Mouse (Mus musculus): ENCODE measurements around the gene Tut7. TPM values are rescaled to one million over a fixed set of nuclear protein-coding genes. Genes with fewer than 3 reads are reported as not detected.
"Not testable (repeated sequence)": the region's sequence is repeated elsewhere in the genome, so short reads cannot be mapped to it uniquely, and the experiment has no call there.

Tut7 gene
- total RNA-seq (2021), result 10 to 100 TPM; 68.9 to 71.1 TPM
- long read RNA-seq, partial matches to known transcripts, result 1 of 9 reads
- long read RNA-seq, other reads (novel, unspliced or antisense), result 8 of 9 reads

DNA sequence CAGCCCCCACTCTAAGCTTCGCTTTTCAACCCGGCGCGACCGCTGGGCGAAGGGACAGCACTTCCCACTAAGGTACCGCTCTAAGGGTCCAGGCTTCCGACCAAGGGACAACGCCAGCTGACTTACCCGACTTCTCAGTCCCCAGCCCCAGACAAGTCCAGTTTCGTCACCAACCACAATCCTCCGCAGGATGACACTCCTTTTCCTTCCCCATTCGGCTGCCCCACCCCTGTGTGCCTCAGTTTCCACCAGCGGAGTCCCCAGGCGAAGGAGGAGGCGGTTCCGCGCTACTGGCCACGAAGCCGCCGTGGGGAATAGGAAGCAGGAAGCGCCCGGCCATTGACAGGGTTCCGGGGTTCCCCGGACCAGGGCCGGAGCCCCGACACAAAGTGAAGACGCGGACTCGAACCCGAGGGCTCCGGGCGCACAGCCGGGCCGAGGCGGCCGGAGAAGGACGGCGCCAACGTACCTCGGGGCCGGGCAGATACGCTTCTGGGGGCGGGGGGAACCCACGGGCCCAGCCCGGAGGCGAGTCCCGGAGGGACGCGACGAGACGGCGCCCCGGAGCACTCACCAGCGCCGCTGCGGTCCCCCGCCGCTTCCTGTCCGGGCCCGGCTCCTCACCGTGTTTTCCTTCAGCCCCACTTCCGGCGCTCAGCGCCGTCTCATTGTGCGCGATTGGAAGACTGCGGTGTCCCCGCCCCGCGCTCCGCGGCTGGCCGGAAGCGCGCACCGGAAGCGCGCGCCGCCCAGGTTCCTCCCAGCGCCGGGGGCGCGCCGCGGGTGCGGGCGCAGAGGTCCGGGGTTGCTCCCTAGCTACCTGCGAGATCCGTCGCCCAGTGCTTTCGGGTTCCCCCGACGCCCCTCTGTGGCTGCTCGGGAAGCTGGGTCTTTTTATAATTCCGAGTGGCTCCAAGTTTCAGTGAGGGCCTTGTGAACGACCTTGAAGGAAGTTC lies at the start of gene Tut7:
TSS of gene Tut7 (minus strand) at position 641 of the 956 bp plus-strand sequence.
- peak; percentile 90 to 94 for DNase-seq (ENCODE audit: low spot score in 2 of 2)

- no peak for DNase-seq (ENCODE audit: low spot score in 2 of 2)
Observed at GRCm38 (mm10) chr13:59872446-59872845, 49.5 kb upstream of the Tut7 start.

DNA sequence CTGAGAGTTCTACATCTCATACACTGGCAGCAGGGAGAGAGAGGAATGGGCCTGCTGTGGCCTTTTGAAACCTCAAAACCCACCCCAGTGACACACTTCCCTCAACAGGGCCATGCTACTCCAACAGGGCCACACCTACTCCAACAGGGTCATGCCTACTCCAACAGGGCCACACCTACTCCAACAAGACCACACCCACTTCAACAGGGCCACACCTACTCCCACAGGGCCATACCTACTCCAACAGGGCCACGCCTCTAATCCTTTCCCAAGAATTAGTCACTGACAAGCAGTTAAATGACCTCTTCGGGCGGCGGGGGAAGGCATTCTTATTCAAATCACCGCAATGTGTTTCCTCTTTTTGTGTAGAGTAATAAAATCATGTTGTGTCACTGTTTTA lies 47.1 kb upstream of the Tut7 start:
- no peak for DNase-seq (ENCODE audit: low spot score in 2 of 2)

DNA sequence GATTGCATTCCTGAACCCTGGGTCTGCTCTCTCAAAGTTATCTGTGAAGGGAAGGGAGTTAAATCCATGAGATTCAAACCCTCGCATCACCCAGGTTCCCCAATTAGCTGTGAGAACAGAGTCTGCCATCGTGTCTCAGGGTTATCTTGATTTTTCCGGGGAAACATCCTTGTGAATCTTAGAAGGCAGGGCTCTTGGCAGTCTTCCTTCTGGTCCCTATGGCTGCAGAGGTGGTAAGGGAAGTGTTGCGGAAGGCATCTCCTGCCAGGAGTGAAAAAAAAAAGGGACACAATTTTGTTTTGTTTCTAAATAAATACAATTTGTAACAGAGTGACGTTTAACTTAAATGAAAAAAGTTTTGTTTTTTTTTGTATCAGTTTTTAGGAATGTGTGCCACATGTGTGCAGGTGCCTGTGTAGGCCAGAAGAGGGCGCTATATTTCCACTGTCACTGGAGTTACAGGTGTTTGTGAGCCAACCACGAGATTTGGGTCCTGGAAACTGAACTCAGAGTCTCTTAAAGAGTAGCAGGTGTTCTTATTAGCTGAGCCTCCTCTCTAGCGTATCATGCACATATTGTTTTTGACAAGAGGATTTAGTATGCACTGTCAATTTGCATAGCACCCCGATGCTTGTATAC lies 45.2 kb upstream of the Tut7 start:
- no peak for DNase-seq (ENCODE audit: low spot score in 2 of 2)

DNA sequence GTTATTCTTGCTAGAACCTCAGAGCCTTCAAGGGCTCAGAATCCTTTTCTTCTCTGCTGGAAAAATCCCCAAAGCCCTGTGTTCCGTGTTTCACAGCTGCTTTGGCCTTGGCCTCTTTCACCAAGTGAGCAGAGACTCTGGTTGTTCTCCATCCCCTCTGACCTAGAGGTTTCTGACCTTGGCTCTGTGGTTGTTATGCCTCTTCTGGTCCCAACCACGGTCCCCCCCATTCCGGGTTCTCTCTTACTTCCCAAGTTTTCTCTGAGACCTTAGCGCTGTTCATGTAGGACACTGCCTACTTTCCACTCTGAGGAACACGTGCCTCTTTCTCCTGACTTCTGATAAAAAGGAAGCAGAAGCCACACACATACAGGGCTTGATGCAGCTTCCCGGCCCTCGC lies 44.2 kb upstream of the Tut7 start:
- no peak for DNase-seq (ENCODE audit: low spot score in 2 of 2)

DNA sequence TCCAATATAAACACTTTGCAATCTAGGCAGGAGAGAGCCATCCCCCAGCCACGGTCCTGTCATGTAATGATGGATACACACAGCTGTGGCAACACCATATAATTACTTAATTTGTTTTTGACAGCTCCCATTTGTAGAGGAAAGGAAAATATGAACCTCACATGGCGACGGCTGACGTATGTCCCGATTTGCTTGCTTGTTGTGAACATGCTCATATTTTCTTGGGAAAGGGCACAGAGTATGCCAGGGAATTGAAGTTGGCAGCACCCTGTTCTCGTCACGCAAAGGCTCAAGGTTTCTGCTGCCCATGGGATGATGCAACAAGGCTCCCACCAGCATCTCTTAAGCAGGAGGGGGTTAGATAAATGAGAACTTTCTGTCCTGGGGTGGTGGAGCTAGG lies 36.6 kb upstream of the Tut7 start:
- DNase-seq (ENCODE audit: low spot score in 2 of 2), result no peak

DNA sequence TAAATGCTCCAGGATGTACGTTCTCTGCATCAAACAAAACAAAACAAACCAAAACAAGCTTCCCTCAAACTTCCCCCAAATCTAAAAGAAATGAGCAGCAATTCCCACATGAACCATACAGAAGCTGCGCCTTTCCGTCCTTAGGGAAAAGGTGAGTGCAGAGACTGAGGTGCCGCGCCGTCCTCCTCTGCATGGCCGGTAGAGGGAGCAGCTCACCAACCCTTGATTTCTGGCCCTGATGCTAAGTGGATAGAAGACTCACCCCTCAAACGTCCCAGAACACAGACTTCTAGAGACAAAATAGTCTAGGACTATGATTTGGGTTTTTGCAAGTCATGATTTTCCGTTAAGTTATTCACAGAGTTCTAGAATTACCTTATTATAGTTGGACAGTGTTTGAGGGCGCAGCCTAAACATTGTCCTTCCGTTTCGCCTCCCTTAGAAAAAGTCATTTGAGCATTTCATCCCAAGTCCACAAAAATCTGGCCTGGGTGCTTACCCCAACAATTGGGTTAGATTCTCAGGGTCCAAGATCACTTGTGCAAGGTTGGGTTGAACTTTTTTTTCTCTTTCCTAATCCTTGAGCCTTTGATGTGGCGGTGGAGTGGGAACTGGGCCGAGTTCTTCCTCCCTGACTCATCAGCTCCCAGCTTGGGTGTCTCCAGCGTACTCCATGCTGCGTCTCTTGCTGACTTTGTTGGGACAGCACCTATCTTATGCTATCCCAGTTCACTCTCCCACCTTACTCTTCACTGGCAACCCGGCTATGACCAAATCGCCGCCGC lies 33.5 kb upstream of the Tut7 start:
- peak; percentile 67 to 71 for DNase-seq (ENCODE audit: low spot score in 2 of 2)

- no peak for DNase-seq (ENCODE audit: low spot score in 2 of 2)
Observed at GRCm38 (mm10) chr13:59853471-59853870, 30.5 kb upstream of the Tut7 start.

- DNase-seq (ENCODE audit: low spot score in 2 of 2), result no peak
Observed at GRCm38 (mm10) chr13:59850373-59850772, 27.4 kb upstream of the Tut7 start.

DNA sequence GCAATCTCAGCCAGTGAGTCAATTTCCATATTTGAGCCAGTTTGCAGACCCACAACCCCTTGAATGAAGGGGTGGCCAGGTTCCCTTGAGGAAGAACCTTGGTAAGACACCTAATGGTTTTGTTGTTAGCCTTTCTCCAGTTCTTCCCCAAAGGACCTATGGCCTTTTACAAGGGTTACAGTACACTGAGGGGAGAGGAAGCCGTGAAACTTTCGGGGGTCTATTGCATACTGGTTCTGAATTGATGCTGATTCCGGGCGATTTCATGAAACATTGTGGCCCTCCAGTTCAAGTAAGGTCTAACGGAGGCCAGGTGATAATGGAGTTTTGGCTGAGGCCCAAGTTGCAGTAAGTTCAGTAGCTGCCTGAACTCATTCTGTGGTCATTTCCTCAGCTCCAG lies 21.7 kb upstream of the Tut7 start:
- no peak for DNase-seq (ENCODE audit: low spot score in 2 of 2)

GRCm38 (mm10) chr13:59843976-59844375 lies 21.0 kb upstream of the Tut7 start:
- no peak for DNase-seq (ENCODE audit: low spot score in 2 of 2)

DNA sequence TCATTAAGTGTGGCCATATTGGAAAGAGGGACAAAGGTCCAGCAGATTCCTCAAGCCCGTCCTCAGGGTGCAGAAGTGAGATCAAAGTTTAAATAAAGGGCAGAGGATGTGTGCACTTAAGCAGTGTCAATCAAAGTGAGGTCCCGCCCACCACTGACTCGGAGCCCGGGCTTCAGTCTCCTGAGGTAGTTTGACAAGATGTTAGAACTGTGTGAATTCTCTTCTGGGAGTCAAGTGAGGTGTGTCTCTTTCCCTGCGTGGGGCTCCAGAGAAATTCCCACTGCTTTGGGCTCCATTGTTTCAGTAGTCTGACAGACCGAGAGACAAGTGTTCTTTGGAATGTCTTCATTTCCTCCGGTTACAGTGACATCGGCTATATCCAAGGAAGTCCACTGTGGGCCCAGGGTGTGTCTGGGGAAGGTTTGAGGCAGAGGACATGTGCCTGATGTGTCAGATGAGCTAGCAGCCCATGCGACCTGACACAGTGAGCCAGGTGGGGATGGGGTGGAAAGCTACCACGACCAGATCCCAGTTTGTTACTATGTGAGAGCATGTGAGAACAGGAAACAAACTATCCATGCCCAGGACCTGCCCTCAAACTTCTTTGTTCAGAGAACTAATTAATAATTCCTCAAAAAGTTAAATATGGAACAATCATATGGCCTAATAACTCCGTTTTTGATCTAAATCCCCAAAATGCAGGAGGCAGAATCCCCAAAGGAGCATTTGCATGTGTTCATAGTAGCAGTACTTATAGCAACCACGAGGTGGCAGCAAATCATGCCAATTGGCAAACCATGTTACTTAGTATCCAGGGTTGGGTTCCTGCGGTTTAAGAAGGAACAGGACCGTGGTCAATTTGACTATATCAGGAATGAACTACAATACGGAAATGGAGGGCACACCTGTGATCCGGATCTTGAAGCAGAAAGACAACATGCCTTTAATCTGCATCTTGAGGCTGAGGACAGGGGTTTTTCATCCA lies 19.6 kb upstream of the Tut7 start:
- peak; percentile 90 to 92 for DNase-seq (ENCODE audit: low spot score in 2 of 2)

DNA sequence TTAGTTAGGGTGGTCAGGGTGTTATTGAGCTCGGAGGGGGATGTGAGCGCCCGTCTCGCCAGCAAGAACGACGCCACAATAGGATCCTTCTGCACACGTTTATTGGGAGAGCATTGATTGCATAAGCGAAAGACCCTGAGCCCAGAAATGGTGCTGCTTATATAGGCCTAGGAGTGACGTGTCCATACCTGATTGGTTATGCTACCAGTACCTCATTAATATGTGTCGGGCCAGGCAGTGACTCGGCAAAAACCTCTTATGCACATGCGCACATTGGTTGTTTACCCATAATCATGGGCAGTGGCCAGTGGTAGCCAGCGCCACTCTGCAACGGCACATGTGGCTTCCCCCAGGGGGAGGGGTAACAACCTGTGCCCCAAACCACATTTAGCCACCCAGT lies 18.8 kb upstream of the Tut7 start:
- DNase-seq (ENCODE audit: low spot score in 2 of 2), result not testable (repeated sequence)

- DNase-seq (ENCODE audit: low spot score in 2 of 2), result peak; percentile 82
Observed at GRCm38 (mm10) chr13:59840429-59841169, 17.7 kb upstream of the Tut7 start.

- no peak for DNase-seq (ENCODE audit: low spot score in 2 of 2)
Observed at GRCm38 (mm10) chr13:59839356-59839755, 16.4 kb upstream of the Tut7 start.

DNA sequence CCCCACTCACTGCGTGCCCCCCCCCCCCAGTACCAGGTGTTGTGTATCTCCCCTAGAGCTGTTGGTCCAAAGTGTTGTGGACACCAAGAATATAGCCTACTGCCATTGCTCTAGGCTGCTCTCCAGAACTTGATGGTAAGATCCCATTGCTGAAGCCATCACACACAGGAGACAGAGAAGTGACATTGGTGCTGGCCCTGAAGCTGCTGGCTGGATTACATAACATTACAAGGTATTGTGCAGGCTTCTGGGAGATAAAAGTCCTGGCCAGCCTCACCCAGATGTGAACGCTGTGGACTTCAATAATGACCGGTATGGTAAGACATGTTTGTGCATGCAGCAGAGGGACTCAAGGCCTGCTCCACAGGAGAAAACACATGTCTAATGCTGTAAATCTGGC lies 15.5 kb upstream of the Tut7 start:
- no peak for DNase-seq (ENCODE audit: low spot score in 2 of 2)

DNA sequence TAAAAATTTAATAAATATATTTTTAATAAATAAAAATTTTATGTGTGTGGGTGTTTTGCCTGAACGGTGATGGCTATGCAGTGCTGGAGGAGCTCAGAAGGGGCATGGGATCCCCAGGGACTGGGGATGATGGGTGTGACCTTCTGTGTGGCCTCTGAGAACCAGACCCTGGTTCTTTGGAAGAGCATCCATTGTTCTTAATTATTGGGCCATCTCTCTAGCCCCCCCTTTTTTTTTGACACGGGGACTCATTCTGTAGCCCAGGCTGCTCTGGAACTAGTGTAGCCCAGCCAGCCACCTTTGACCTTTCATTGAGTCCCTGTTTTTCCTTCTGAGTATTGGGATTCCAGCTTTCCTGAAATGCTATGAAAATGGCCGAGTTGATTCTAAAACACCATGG lies 13.9 kb upstream of the Tut7 start:
- no peak for DNase-seq (ENCODE audit: low spot score in 2 of 2)

- no peak for DNase-seq (ENCODE audit: low spot score in 2 of 2)
Observed at GRCm38 (mm10) chr13:59836101-59836798, 13.3 kb upstream of the Tut7 start.
